Mouse (Mus musculus) ES-Bruce4 (cell line): ENCODE data around the gene Elf2.

Source experiments
- CTCF ChIP-seq: IDR thresholded peaks from one replicate; pipeline ENCODE4 v1.8.1; 2011; ENCODE audit warnings: low read depth, low read length
- EP300 ChIP-seq: IDR thresholded peaks from 2 replicates; pipeline ENCODE4 v1.6.1; 2011; ENCODE audit warnings: low read depth, low read length; ENCODE audit not compliant: insufficient read depth

GRCm38 (mm10) chr3:51275956-51276398, 64.5 kb downstream of the Elf2 start:
- TF ChIP-seq CTCF (no peak), EP300 (no peak)
